Comparison of ENCODE assay signal across 24 mouse cellular contexts in genomic region chr1:157114492-157114891, GRCm38 (mm10). TPM values are rescaled to one million over a fixed set of nuclear protein-coding genes. Genes with fewer than 3 reads are reported as not detected.
A peak's percentile ranks its signal among the peaks of the same experiment; 100 is the strongest.
DNase-seq lines count a peak whose midpoint lies in the region; ATAC-seq and TF ChIP-seq lines count a peak whose summit lies in the region.
"Had no signal": no experiment of that assay in that cellular context is flagged by ENCODE, and none has a peak within 500 bp of the region (broad histone marks: within the 10 kb centered on the region; RNA-seq: fewer than 3 reads in every experiment).

No protein-coding gene starts in this region.

- no peaks in the 10 kb centered on the region for H3K36me3 ChIP-seq in midbrain, embryonic 15.5 days (replicated peaks)
- no peaks in the 10 kb centered on the region for H3K36me3 ChIP-seq in midbrain, embryonic 14.5 days (ENCODE audit: control insufficient read depth, insufficient read depth, low read length)
- H3K36me3 ChIP-seq: embryonic facial prominence, embryonic 13.5 days; heart, embryonic 12.5 days; kidney, embryonic 15.5 days; limb, embryonic 12.5 days; liver, embryonic 12.5 days had no signal

- TF ChIP-seq CTCF in brain, embryonic 14.5 days (IDR thresholded peaks at IDR 0.05; ENCODE audit: borderline replicate concordance, extremely low read depth, insufficient read depth, insufficient read length): no peak

- no peaks in the 10 kb centered on the region for H3K4me1 ChIP-seq in midbrain, embryonic 15.5 days
- no peaks in the 10 kb centered on the region for H3K4me1 ChIP-seq in midbrain, embryonic 14.5 days (ENCODE audit: control insufficient read depth, insufficient read depth, low read length)
- H3K4me1 ChIP-seq: liver, embryonic 12.5 days; megakaryocyte, embryonic 14.5 days had no signal

- no peak overlapping the region for H3K9ac ChIP-seq in midbrain, embryonic 15.5 days
- no peak overlapping the region for H3K9ac ChIP-seq in midbrain, embryonic 14.5 days (replicated peaks; ENCODE audit: low read length)
- H3K9ac ChIP-seq: embryonic facial prominence, embryonic 13.5 days; heart, embryonic 12.5 days; hindbrain, embryonic 14.5 days; kidney, embryonic 15.5 days; limb, embryonic 12.5 days; liver, embryonic 12.5 days had no signal

- H3K9me3 ChIP-seq in midbrain, embryonic 15.5 days: no peaks in the 10 kb centered on the region
- no peaks in the 10 kb centered on the region for H3K9me3 ChIP-seq in midbrain, embryonic 14.5 days (ENCODE audit: control insufficient read depth, low read length)
- H3K9me3 ChIP-seq: kidney, embryonic 15.5 days; limb, embryonic 12.5 days; liver, embryonic 12.5 days had no signal

- no peak overlapping the region for H3K4me2 ChIP-seq in midbrain, embryonic 15.5 days
- no peak overlapping the region for H3K4me2 ChIP-seq in midbrain, embryonic 14.5 days (ENCODE audit: low read length)
- H3K4me2 ChIP-seq: embryonic facial prominence, embryonic 13.5 days; heart, embryonic 12.5 days; hindbrain, embryonic 14.5 days; kidney, embryonic 15.5 days; limb, embryonic 12.5 days; liver, embryonic 12.5 days had no signal

- no peak for TF ChIP-seq POLR2A in brain, embryonic 14.5 days (IDR thresholded peaks at IDR 0.05; ENCODE audit: borderline replicate concordance, extremely low read depth, insufficient read depth, insufficient read length, poor library complexity, severe bottlenecking)

- 0 out of 2 replicates have a peak, but pooled peaks have one; percentile 17 for ATAC-seq in midbrain, embryonic 15.5 days (replicated peaks)
- ATAC-seq in midbrain, embryonic 14.5 days (ENCODE audit: low FRiP score, low TSS enrichment): no peak
- ATAC-seq: intestine, embryonic 16.5 days; liver, embryonic 12.5 days had no signal

- WGBS in midbrain, embryonic 15.5 days: 70% methylated on average over 2 of the region's 2 CpGs
- 70% methylated on average over 2 of the region's 2 CpGs for WGBS in midbrain, embryonic 14.5 days

- no peak overlapping the region for H3K4me3 ChIP-seq in midbrain, embryonic 15.5 days
- H3K4me3 ChIP-seq in midbrain, embryonic 14.5 days (replicated peaks; ENCODE audit: low read depth, low read length): no peak overlapping the region
- H3K4me3 ChIP-seq: embryonic facial prominence, embryonic 13.5 days; heart, embryonic 12.5 days; kidney, embryonic 15.5 days; limb, embryonic 12.5 days; liver, embryonic 12.5 days; megakaryocyte, embryonic 14.5 days had no signal

- H3K27me3 ChIP-seq in midbrain, embryonic 15.5 days (replicated peaks): no peaks in the 10 kb centered on the region
- H3K27me3 ChIP-seq in midbrain, embryonic 14.5 days (ENCODE audit: control insufficient read depth, insufficient read depth, low read length): no peaks in the 10 kb centered on the region
- H3K27me3 ChIP-seq: embryonic facial prominence, embryonic 13.5 days; heart, embryonic 12.5 days; kidney, embryonic 15.5 days; limb, embryonic 12.5 days; liver, embryonic 12.5 days had no signal

- DNase-seq in frontal cortex, postnatal 36 days (ENCODE audit: low spot score in 2 of 2): peak; percentile 17 to 21
- DNase-seq in frontal cortex, postnatal 25 days (ENCODE audit: low spot score in 2 of 2): no peak
- no peak for DNase-seq in midbrain, embryonic 14.5 days
- peak; percentile 72 for DNase-seq in brain, embryonic 14.5 days (ENCODE audit: low read depth)
- DNase-seq in telencephalon, adult 2 months (ENCODE audit: low read depth, low spot score): peak; percentile 49
- DNase-seq in thymus, postnatal 4 days: no peak
- DNase-seq: adrenal gland, postnatal 10 days; cerebellum, adult 11 months; heart, postnatal 14 days; lung, adult 2 months; retina, postnatal 1 day; thymus, adult 2 months had no signal

- no peak overlapping the region for H3K27ac ChIP-seq in midbrain, embryonic 15.5 days
- H3K27ac ChIP-seq in midbrain, embryonic 14.5 days (replicated peaks; ENCODE audit: low read depth, low read length): no peak overlapping the region
- H3K27ac ChIP-seq: embryonic facial prominence, embryonic 13.5 days; hindbrain, embryonic 14.5 days; kidney, embryonic 15.5 days; limb, embryonic 12.5 days; liver, embryonic 12.5 days had no signal

RNA-seq across cellular contexts. Expression of gene Tex35, which starts 6.0 kb away (rescaled TPM):
- not detected in 2 replicates for polyA plus RNA-seq in midbrain, embryonic 15.5 days (2015; fragmentation: Nextera tagmentation; extraction: Ambion mirVana)
- not detected in 2 replicates for polyA plus RNA-seq in midbrain, embryonic 14.5 days (2014; fragmentation: Nextera tagmentation; extraction: Ambion mirVana)
- polyA plus RNA-seq in brain, embryonic 14.5 days (2012; rRNA removed): 0.11 and 0.15 TPM in 2 replicates
- polyA plus RNA-seq: embryonic facial prominence, embryonic 13.5 days; heart, embryonic 12.5 days; hindbrain, embryonic 14.5 days; intestine, embryonic 16.5 days; kidney, embryonic 15.5 days; limb, embryonic 12.5 days; liver, embryonic 12.5 days; spleen, adult 2 months; stomach, embryonic 14.5 days; urinary bladder, adult 2 months had no signal

Comparison
In these comparisons a context has a peak if more than half of its experiments do, and no peak if none do; other contexts are left out.
1. DNase-seq: peak in frontal cortex, postnatal 36 days (2 of 2), brain, embryonic 14.5 days (single experiment) and telencephalon, adult 2 months (single experiment); none in frontal cortex, postnatal 25 days (0 of 2), midbrain, embryonic 14.5 days (single experiment) and thymus, postnatal 4 days (single experiment).